Mouse (Mus musculus): ENCODE measurements at regions not wholly inside any gene's neighbourhood (a gene's known extent, or its start where the extent isn't known, plus 50 kb on each side); places are given as distances from the start of the nearest gene placed in this dataset.

- no peaks in the 10 kb centered on the region for H3K27me3 ChIP-seq
- WGBS (ENCODE audit: insufficient replicate concordance), result 42% methylated on average over 5 of the region's 5 CpGs
- no peak overlapping the region for H3K27ac ChIP-seq (replicated peaks)
- no peak for ATAC-seq (ENCODE audit: insufficient read depth)
- no peaks in the 10 kb centered on the region for H3K9me3 ChIP-seq (replicated peaks)
- no peaks in the 10 kb centered on the region for H3K36me3 ChIP-seq (replicated peaks)
- no peak overlapping the region for H3K4me3 ChIP-seq (replicated peaks)
- no peaks in the 10 kb centered on the region for H3K4me1 ChIP-seq (replicated peaks)
- H3K9ac ChIP-seq, result no peak overlapping the region
- H3K4me2 ChIP-seq, result no peak overlapping the region
Measured at GRCm38 (mm10) chr13:42623491-42623890, 56.9 kb upstream of the Phactr1 start.

Measured in liver, embryonic 15.5 days (tissue).